In the genomic region with DNA sequence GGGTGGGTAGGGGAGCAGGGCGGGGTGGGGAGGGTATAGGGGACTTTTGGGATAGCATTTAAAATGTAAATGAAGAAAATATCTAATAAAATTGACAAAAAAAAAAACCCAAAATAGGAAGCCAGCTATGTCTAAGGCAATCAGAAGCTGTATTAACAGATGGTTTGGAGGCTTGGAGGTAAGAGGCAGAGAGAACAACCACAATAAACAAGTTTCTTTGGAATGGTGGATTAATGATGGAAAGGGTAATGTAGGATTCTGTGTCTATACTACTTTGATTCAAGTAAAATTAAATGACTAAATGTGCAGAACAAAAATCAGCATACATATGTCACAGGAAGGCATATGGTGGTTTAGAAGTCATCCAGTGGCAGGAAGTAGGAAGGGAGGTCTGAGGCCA, we compare ENCODE assay signal across 15 mouse cellular contexts.
DNase-seq lines count a peak whose midpoint lies in the region; ATAC-seq lines count a peak whose summit lies in the region.
"Had no signal": no experiment of that assay in that cellular context is flagged by ENCODE, and none has a peak within 500 bp of the region (broad histone marks: within the 10 kb centered on the region; RNA-seq: fewer than 3 reads in every experiment).

No protein-coding gene starts in this region.

- H3K4me3 ChIP-seq in forebrain, embryonic 13.5 days = no peak overlapping the region
- no peak overlapping the region for H3K4me3 ChIP-seq in forebrain, embryonic 10.5 days
- H3K4me3 ChIP-seq in forebrain, embryonic 16.5 days (replicated peaks; ENCODE audit: low read length) = no peak overlapping the region
- H3K4me3 ChIP-seq in forebrain, embryonic 14.5 days (ENCODE audit: low read depth, low read length) = no peak overlapping the region
- H3K4me3 ChIP-seq: embryonic facial prominence, embryonic 13.5 days; embryonic facial prominence, embryonic 15.5 days; erythroblast, embryonic 14.5 days had no signal

- ATAC-seq in forebrain, embryonic 13.5 days = peak; percentile 59; the same call in 1 of the 2 replicates
- ATAC-seq in forebrain, embryonic 16.5 days = peak; percentile 46; the same call in 1 of the 2 replicates
- no peak; the same call in 1 of the 2 replicates for ATAC-seq in forebrain, embryonic 14.5 days

- no peak for DNase-seq in forebrain, embryonic 10.5 days (ENCODE audit: extremely low spot score, low spot score)
- DNase-seq in forebrain, embryonic 14.5 days (ENCODE audit: low spot score) = no peak
- DNase-seq in layer of hippocampus, adult 9-10 months (ENCODE audit: low spot score) = peak; percentile 8
- no peak for DNase-seq in layer of hippocampus, postnatal 10 days (ENCODE audit: low spot score in 2 of 2)
- DNase-seq: adrenal gland, adult 2 months; adrenal gland, postnatal 10 days; adrenal gland, postnatal 25 days; cerebellum, adult 11 months; cerebellum, adult 8-10 months; embryo, embryonic 11 days had no signal

- no peak overlapping the region for H3K9ac ChIP-seq in forebrain, embryonic 13.5 days
- no peak overlapping the region for H3K9ac ChIP-seq in forebrain, embryonic 16.5 days (replicated peaks; ENCODE audit: low read depth, low read length)
- H3K9ac ChIP-seq in forebrain, embryonic 14.5 days (ENCODE audit: low read length) = no peak overlapping the region
- H3K9ac ChIP-seq: embryonic facial prominence, embryonic 13.5 days; embryonic facial prominence, embryonic 15.5 days had no signal

- WGBS in forebrain, embryonic 13.5 days = 81% methylated on average over 1 of the region's 1 CpGs
- 86% methylated on average over 1 of the region's 1 CpGs for WGBS in forebrain, embryonic 10.5 days
- WGBS in forebrain, embryonic 16.5 days = 89% methylated on average over 1 of the region's 1 CpGs
- 86% methylated on average over 1 of the region's 1 CpGs for WGBS in forebrain, embryonic 14.5 days

- H3K4me1 ChIP-seq in forebrain, embryonic 13.5 days = peaks cover 7% of the 10 kb centered on the region; the same call in 1 of the 2 replicates
- no peaks in the 10 kb centered on the region for H3K4me1 ChIP-seq in forebrain, embryonic 10.5 days
- peaks cover 3% of the 10 kb centered on the region; the same call in 1 of the 2 replicates for H3K4me1 ChIP-seq in forebrain, embryonic 16.5 days (replicated peaks; ENCODE audit: control insufficient read depth, insufficient read depth, low read length)
- peaks cover 3% of the 10 kb centered on the region; the same call in 1 of the 2 replicates for H3K4me1 ChIP-seq in forebrain, embryonic 14.5 days (ENCODE audit: control insufficient read depth, insufficient read depth, low read length)
- H3K4me1 ChIP-seq: embryonic facial prominence, embryonic 13.5 days; embryonic facial prominence, embryonic 15.5 days had no signal

- H3K4me2 ChIP-seq in forebrain, embryonic 13.5 days = no peak overlapping the region
- no peak overlapping the region for H3K4me2 ChIP-seq in forebrain, embryonic 16.5 days (ENCODE audit: low read length)
- H3K4me2 ChIP-seq in forebrain, embryonic 14.5 days (ENCODE audit: low read length) = no peak overlapping the region
- H3K4me2 ChIP-seq: embryonic facial prominence, embryonic 13.5 days; embryonic facial prominence, embryonic 15.5 days had no signal

- no peaks in the 10 kb centered on the region for H3K27me3 ChIP-seq in forebrain, embryonic 13.5 days
- no peaks in the 10 kb centered on the region for H3K27me3 ChIP-seq in forebrain, embryonic 10.5 days (ENCODE audit: poor library complexity, severe bottlenecking)
- H3K27me3 ChIP-seq in forebrain, embryonic 16.5 days (replicated peaks; ENCODE audit: control insufficient read depth, insufficient read depth, low read length) = no peaks in the 10 kb centered on the region
- H3K27me3 ChIP-seq in forebrain, embryonic 14.5 days (replicated peaks; ENCODE audit: control insufficient read depth, insufficient read depth, low read length) = no peaks in the 10 kb centered on the region
- H3K27me3 ChIP-seq: embryonic facial prominence, embryonic 13.5 days; embryonic facial prominence, embryonic 15.5 days had no signal

- H3K27ac ChIP-seq in forebrain, embryonic 13.5 days = no peak overlapping the region
- no peak overlapping the region for H3K27ac ChIP-seq in forebrain, embryonic 10.5 days
- peak overlapping the region; percentile 23; the same call in 1 of the 2 replicates for H3K27ac ChIP-seq in forebrain, embryonic 16.5 days (ENCODE audit: low read length)
- no peak overlapping the region for H3K27ac ChIP-seq in forebrain, embryonic 14.5 days (ENCODE audit: low read depth, low read length)
- H3K27ac ChIP-seq: embryonic facial prominence, embryonic 13.5 days; embryonic facial prominence, embryonic 15.5 days had no signal

- no peaks in the 10 kb centered on the region for H3K36me3 ChIP-seq in forebrain, embryonic 13.5 days (ENCODE audit: poor library complexity, severe bottlenecking)
- no peaks in the 10 kb centered on the region for H3K36me3 ChIP-seq in forebrain, embryonic 10.5 days (replicated peaks)
- H3K36me3 ChIP-seq in forebrain, embryonic 16.5 days (ENCODE audit: control insufficient read depth, insufficient read depth) = no peaks in the 10 kb centered on the region
- H3K36me3 ChIP-seq in forebrain, embryonic 14.5 days (ENCODE audit: control insufficient read depth, insufficient read depth, low read length) = no peaks in the 10 kb centered on the region
- H3K36me3 ChIP-seq: embryonic facial prominence, embryonic 13.5 days; embryonic facial prominence, embryonic 15.5 days had no signal

- H3K9me3 ChIP-seq in forebrain, embryonic 13.5 days (replicated peaks) = no peaks in the 10 kb centered on the region
- H3K9me3 ChIP-seq in forebrain, embryonic 10.5 days = no peaks in the 10 kb centered on the region
- no peaks in the 10 kb centered on the region for H3K9me3 ChIP-seq in forebrain, embryonic 16.5 days (ENCODE audit: control insufficient read depth, low read length)
- no peaks in the 10 kb centered on the region for H3K9me3 ChIP-seq in forebrain, embryonic 14.5 days (replicated peaks; ENCODE audit: control insufficient read depth, low read length)
- H3K9me3 ChIP-seq: embryonic facial prominence, embryonic 13.5 days; embryonic facial prominence, embryonic 15.5 days had no signal
